Mouse (Mus musculus) small intestine, adult 2 months (tissue): ENCODE data around the gene Foxe3. TPM values are rescaled to one million over a fixed set of nuclear protein-coding genes. Genes with fewer than 3 reads are reported as not detected.

Source experiments
- H3K27ac ChIP-seq: fragments of 200-500 bp; 2 replicates; pipeline ENCODE4 v1.5.1; 2012; ENCODE audit warnings: low read depth, low read length, control low read depth, inconsistent platforms; ENCODE audit not compliant: insufficient read depth
- H3K27me3 ChIP-seq: fragments of 200-500 bp; 2 replicates; pipeline ENCODE4 v1.6.1; 2012; ENCODE audit warnings: mild to moderate bottlenecking, moderate library complexity, low read length, inconsistent platforms; ENCODE audit not compliant: control insufficient read depth, insufficient read depth
- H3K36me3 ChIP-seq: fragments of 200-500 bp; 2 replicates; pipeline ENCODE4 v1.6.1; 2012; ENCODE audit warnings: mild to moderate bottlenecking, low read length, control low read depth, inconsistent platforms; ENCODE audit not compliant: control insufficient read depth, insufficient read depth
- H3K4me1 ChIP-seq: fragments of 200-500 bp; 2 replicates; pipeline ENCODE4 v1.6.1; 2012; ENCODE audit warnings: low read length, inconsistent platforms, mixed read lengths; ENCODE audit not compliant: control insufficient read depth, insufficient read depth, insufficient read length
- H3K4me3 ChIP-seq: fragments of 200-500 bp; 2 replicates; pipeline ENCODE4 v1.5.1; 2012; ENCODE audit warnings: low read depth, mild to moderate bottlenecking, control low read depth, inconsistent platforms, low read length, moderate library complexity
- CTCF ChIP-seq: fragments of 200-500 bp; IDR thresholded peaks from 2 replicates; pipeline ENCODE4 v1.5.1; 2012; ENCODE audit warnings: low read depth, mild to moderate bottlenecking, control low read depth, inconsistent platforms, low read length, moderate library complexity, mixed read lengths; ENCODE audit not compliant: insufficient replicate concordance, insufficient read length; ENCODE audit errors: extremely low read depth
- POLR2A ChIP-seq: fragments of 200-500 bp; IDR thresholded peaks from 2 replicates; pipeline ENCODE4 v1.6.1; 2012; ENCODE audit warnings: low read depth, mild to moderate bottlenecking, control low read depth, inconsistent platforms, low read length, moderate library complexity
- WGBS: fragments of 180-500 bp; shearing (Covaris S2); methylation state at CpG from one replicate; pipeline ENCODE4 v1.1.7; 2018; 5-methylcytosine and 5-hydroxymethylcytosine counted together
- polyA plus RNA-seq: library from polyadenylated mRNA; depleted of rRNA; stranded (reverse); fragments of >200 nt; gene quantifications from 2 replicates; pipeline ENCODE4 v1.2.3, GENCODE M21; 2012

Foxe3 gene
- polyA plus RNA-seq, 1 experiment = not detected

GRCm38 (mm10) chr4:114907951-114908828 is 17.6 kb downstream of the Foxe3 start:
- peaks cover 72% of the 10 kb centered on the region for H3K27me3 ChIP-seq
- peak overlapping the region; percentile 89 for H3K4me3 ChIP-seq
- no peak overlapping the region for H3K27ac ChIP-seq
- TF ChIP-seq POLR2A (no peak), CTCF (no peak)
- no peaks in the 10 kb centered on the region for H3K36me3 ChIP-seq
- WGBS = 1% methylated on average over 103 of the region's 103 CpGs
- H3K4me1 ChIP-seq = peaks cover 8% of the 10 kb centered on the region

- H3K27me3 ChIP-seq = peaks cover 72% of the 10 kb centered on the region
- 10% methylated on average over 74 of the region's 74 CpGs for WGBS
Measured at GRCm38 (mm10) chr4:114907056-114907917, 18.5 kb downstream of the Foxe3 start.

GRCm38 (mm10) chr4:114905969-114906680 is 19.7 kb downstream of the Foxe3 start:
- no peak overlapping the region for H3K27ac ChIP-seq
- 69% methylated on average over 10 of the region's 10 CpGs for WGBS
- no peak for TF ChIP-seq CTCF
- TF ChIP-seq POLR2A = no peak
- H3K4me1 ChIP-seq = peaks cover 10% of the 10 kb centered on the region
- no peak overlapping the region for H3K4me3 ChIP-seq
- H3K27me3 ChIP-seq = peaks cover 76% of the 10 kb centered on the region
- no peaks in the 10 kb centered on the region for H3K36me3 ChIP-seq

More at GRCm38 (mm10) chr4:114907056-114907917, 18.5 kb downstream of the Foxe3 start:
- TF ChIP-seq CTCF = no peak
- TF ChIP-seq POLR2A = no peak
- Histone ChIP-seq H3K4me3 (peak overlapping the region; percentile 89), H3K27ac (no peak overlapping the region), H3K36me3 (no peaks in the 10 kb centered on the region), H3K4me1 (peaks cover 8% of the 10 kb centered on the region)

GRCm38 (mm10) chr4:114905501-114905900 is 20.3 kb downstream of the Foxe3 start:
- Histone ChIP-seq H3K4me3 (no peak overlapping the region), H3K36me3 (no peaks in the 10 kb centered on the region), H3K4me1 (peaks cover 10% of the 10 kb centered on the region), H3K27ac (no peak overlapping the region), H3K27me3 (peaks cover 81% of the 10 kb centered on the region)
- TF ChIP-seq CTCF (no peak), POLR2A (no peak)
- 84% methylated on average over 3 of the region's 3 CpGs for WGBS

GRCm38 (mm10) chr4:114903422-114903782 is 22.4 kb downstream of the Foxe3 start:
- Histone ChIP-seq H3K27ac (no peak overlapping the region), H3K4me1 (peaks cover 8% of the 10 kb centered on the region), H3K27me3 (peaks cover 79% of the 10 kb centered on the region), H3K4me3 (no peak overlapping the region), H3K36me3 (no peaks in the 10 kb centered on the region)
- no peak for TF ChIP-seq POLR2A
- no peak for TF ChIP-seq CTCF
- WGBS = 15% methylated on average over 11 of the region's 11 CpGs

GRCm38 (mm10) chr4:114902641-114903421 is 23.0 kb downstream of the Foxe3 start:
- peaks cover 5% of the 10 kb centered on the region for H3K4me1 ChIP-seq
- no peak overlapping the region for H3K27ac ChIP-seq
- TF ChIP-seq CTCF = no peak
- TF ChIP-seq POLR2A = no peak
- H3K4me3 ChIP-seq = no peak overlapping the region
- H3K27me3 ChIP-seq = peaks cover 73% of the 10 kb centered on the region
- H3K36me3 ChIP-seq = no peaks in the 10 kb centered on the region
- WGBS = 6% methylated on average over 39 of the region's 39 CpGs
